Mouse (Mus musculus) lung, postnatal 0 days (tissue): ENCODE measurements around the gene Tcn2. TPM values are rescaled to one million over a fixed set of nuclear protein-coding genes. Genes with fewer than 3 reads are reported as not detected.

Source experiments
- ATAC-seq: fragments of 200-750 bp; cut with Nextera tagmentation; 2 replicates; pipeline ENCODE4 v1.8.0; 2017; ENCODE audit warnings: moderate library complexity
- DNase-seq: peaks from one replicate; pipeline ENCODE4 v3.0.0-alpha.2; 2016; ENCODE audit warnings: low spot score
- H3K27ac ChIP-seq: fragments of 300-500 bp; sonication (generic); 2 replicates; pipeline ENCODE4 v1.5.1; 2014; ENCODE audit warnings: antibody characterized with exemption, mild to moderate bottlenecking, low read length, mixed read lengths
- H3K27me3 ChIP-seq: fragments of 300-500 bp; sonication (generic); replicated peaks from 2 replicates; pipeline ENCODE4 v1.6.1; 2014; ENCODE audit warnings: low read length, mixed read lengths; ENCODE audit not compliant: insufficient read depth
- H3K36me3 ChIP-seq: fragments of 300-500 bp; sonication (generic); 2 replicates; pipeline ENCODE4 v1.6.1; 2014; ENCODE audit warnings: low read length, mixed read lengths; ENCODE audit not compliant: insufficient read depth
- H3K4me1 ChIP-seq: fragments of 300-500 bp; sonication (generic); 2 replicates; pipeline ENCODE4 v1.6.1; 2014; ENCODE audit warnings: antibody characterized with exemption, low read depth, low read length, mixed read lengths; ENCODE audit not compliant: insufficient read depth
- H3K4me2 ChIP-seq: fragments of 300-500 bp; sonication (generic); replicated peaks from 2 replicates; pipeline ENCODE4 v1.6.1; 2014; ENCODE audit warnings: low read depth, mild to moderate bottlenecking, low read length, moderate library complexity, mixed read lengths
- H3K4me3 ChIP-seq: fragments of 300-500 bp; sonication (generic); 2 replicates; pipeline ENCODE4 v1.5.1; 2014; ENCODE audit warnings: low read depth, low read length
- H3K9ac ChIP-seq: fragments of 300-500 bp; sonication (generic); replicated peaks from 2 replicates; pipeline ENCODE4 v1.6.1; 2014; ENCODE audit warnings: low read depth, mild to moderate bottlenecking
- H3K9me3 ChIP-seq: fragments of 300-500 bp; sonication (generic); 2 replicates; pipeline ENCODE4 v1.6.1; 2016; ENCODE audit warnings: low read length, mixed read lengths
- CTCF ChIP-seq: IDR thresholded peaks from 2 replicates; pipeline ENCODE4 v1.5.1; 2016; ENCODE audit warnings: antibody characterized with exemption, mild to moderate bottlenecking
- EP300 ChIP-seq: IDR thresholded peaks from 2 replicates; pipeline ENCODE4 v1.6.1; 2016; ENCODE audit warnings: antibody characterized with exemption, mild to moderate bottlenecking, control low read depth
- WGBS: fragments of 180-500 bp; shearing (Covaris S2); extraction: QIAGEN DNeasy Blood & Tissue Kit; methylation state at CpG from one replicate; pipeline ENCODE4 v1.1.7; 2014; 5-methylcytosine and 5-hydroxymethylcytosine counted together
- polyA plus RNA-seq: library from polyadenylated mRNA; unstranded; fragments of >200 nt; fragmentation: Nextera tagmentation; extraction: Ambion mirVana; gene quantifications from 2 replicates; pipeline ENCODE4 v1.2.1, GENCODE M21; 2015

Tcn2 gene
- polyA plus RNA-seq, 1 experiment from 2014 or later, result 170 TPM

DNA sequence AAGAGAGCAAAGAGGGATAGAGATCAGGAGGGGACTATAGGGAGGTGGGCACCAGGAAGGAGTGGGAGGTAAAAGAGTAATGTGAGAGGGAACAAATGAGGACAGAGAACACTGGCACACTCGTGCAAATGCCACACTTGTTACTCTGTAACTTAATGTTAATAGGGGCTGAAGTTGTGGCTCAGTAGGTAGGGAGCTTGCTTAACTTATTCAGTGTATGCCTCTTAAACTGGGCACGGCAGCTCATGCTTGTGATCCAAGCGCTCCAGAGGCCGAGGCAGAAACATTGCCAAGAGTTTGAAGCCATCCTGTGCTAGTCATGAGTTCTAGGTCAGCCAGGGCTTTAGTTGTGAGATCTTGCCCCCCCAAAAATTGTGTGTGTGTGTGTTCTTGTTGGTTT lies 3.2 kb upstream of the Tcn2 start:
- no peak for TF ChIP-seq CTCF
- no peak for TF ChIP-seq EP300
- no peaks in the 10 kb centered on the region for H3K9me3 ChIP-seq
- H3K36me3 ChIP-seq, result no peaks in the 10 kb centered on the region
- no peak overlapping the region for H3K9ac ChIP-seq
- DNase-seq (no peak), ATAC-seq (no peak)
- H3K27me3 ChIP-seq, result no peaks in the 10 kb centered on the region
- 67% methylated on average over 4 of the region's 4 CpGs for WGBS
- H3K4me2 ChIP-seq, result no peak overlapping the region
- no peaks in the 10 kb centered on the region for H3K4me1 ChIP-seq
- H3K4me3 ChIP-seq, result no peak overlapping the region
- H3K27ac ChIP-seq, result no peak overlapping the region

- H3K4me2 ChIP-seq, result no peak overlapping the region
- ATAC-seq (no peak), DNase-seq (no peak)
- H3K9me3 ChIP-seq, result no peaks in the 10 kb centered on the region
- no peaks in the 10 kb centered on the region for H3K36me3 ChIP-seq
- H3K9ac ChIP-seq, result no peak overlapping the region
- no peak overlapping the region for H3K4me3 ChIP-seq
- TF ChIP-seq CTCF (no peak), EP300 (no peak)
- H3K4me1 ChIP-seq, result no peaks in the 10 kb centered on the region; the same call in 1 of the 2 replicates
- no peak overlapping the region for H3K27ac ChIP-seq
- no peaks in the 10 kb centered on the region for H3K27me3 ChIP-seq
- WGBS, result 90% methylated on average over 9 of the region's 9 CpGs
Measured at GRCm38 (mm10) chr11:3933756-3934285, 1.9 kb upstream of the Tcn2 start.

DNA sequence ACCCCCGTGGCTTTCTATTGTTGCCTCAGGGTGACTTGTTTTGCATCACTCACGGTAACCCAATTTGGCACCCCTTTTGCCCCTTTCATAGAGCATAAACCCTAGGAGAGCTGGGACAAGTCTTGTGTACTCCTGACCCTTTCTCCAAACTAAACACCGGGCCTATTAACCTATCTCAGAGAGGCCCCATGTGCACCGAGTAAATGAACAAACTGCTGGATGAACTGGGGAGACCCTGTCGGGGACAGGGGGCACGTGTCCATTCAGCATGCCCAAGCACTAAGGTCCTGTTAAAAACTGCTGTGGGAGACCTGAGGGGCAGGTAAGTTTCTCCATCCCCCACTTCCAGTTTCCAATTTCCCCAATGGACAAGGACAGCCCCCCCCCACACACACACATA lies 1.0 kb downstream of the Tcn2 start:
- Histone ChIP-seq H3K27ac (peak overlapping the region; percentile 64), H3K27me3 (no peaks in the 10 kb centered on the region), H3K4me1 (no peaks in the 10 kb centered on the region; the same call in 1 of the 2 replicates), H3K36me3 (peaks cover 15% of the 10 kb centered on the region; the same call in 1 of the 2 replicates), H3K4me3 (peak overlapping the region; percentile 51), H3K9ac (0 out of 2 replicates have a peak overlapping the region, but pooled peaks have one; percentile 48), H3K4me2 (peak overlapping the region; percentile 67), H3K9me3 (no peaks in the 10 kb centered on the region)
- no peak for TF ChIP-seq EP300
- TF ChIP-seq CTCF, result no peak
- DNase-seq (no peak), ATAC-seq (no peak)
- WGBS, result 35% methylated on average over 6 of the region's 6 CpGs

GRCm38 (mm10) chr11:3930019-3930418 lies 1.9 kb downstream of the Tcn2 start:
- peak overlapping the region; percentile 67 for H3K4me2 ChIP-seq
- TF ChIP-seq CTCF (no peak), EP300 (no peak)
- peak; percentile 71 for DNase-seq
- peaks cover 20% of the 10 kb centered on the region; the same call in 1 of the 2 replicates for H3K36me3 ChIP-seq
- peak overlapping the region; percentile 51; the same call in 1 of the 2 replicates for H3K4me3 ChIP-seq
- H3K9ac ChIP-seq, result no peak overlapping the region
- ATAC-seq, result peak; percentile 42
- WGBS, result 53% methylated on average over 4 of the region's 4 CpGs
- H3K4me1 ChIP-seq, result no peaks in the 10 kb centered on the region; the same call in 1 of the 2 replicates
- H3K9me3 ChIP-seq, result no peaks in the 10 kb centered on the region
- peak overlapping the region; percentile 64; the same call in 1 of the 2 replicates for H3K27ac ChIP-seq
- H3K27me3 ChIP-seq, result no peaks in the 10 kb centered on the region

- H3K9ac ChIP-seq, result no peak overlapping the region
- DNase-seq (no peak), ATAC-seq (no peak)
- H3K27ac ChIP-seq, result no peak overlapping the region
- H3K9me3 ChIP-seq, result no peaks in the 10 kb centered on the region
- WGBS, result 70% methylated on average over 10 of the region's 10 CpGs
- no peak for TF ChIP-seq CTCF
- TF ChIP-seq EP300, result no peak
- H3K27me3 ChIP-seq, result no peaks in the 10 kb centered on the region
- no peaks in the 10 kb centered on the region; the same call in 1 of the 2 replicates for H3K4me1 ChIP-seq
- H3K4me2 ChIP-seq, result no peak overlapping the region
- peaks cover 46% of the 10 kb centered on the region; the same call in 1 of the 2 replicates for H3K36me3 ChIP-seq
- no peak overlapping the region for H3K4me3 ChIP-seq
Measured at GRCm38 (mm10) chr11:3925916-3926315, 6.0 kb downstream of the Tcn2 start.

DNA sequence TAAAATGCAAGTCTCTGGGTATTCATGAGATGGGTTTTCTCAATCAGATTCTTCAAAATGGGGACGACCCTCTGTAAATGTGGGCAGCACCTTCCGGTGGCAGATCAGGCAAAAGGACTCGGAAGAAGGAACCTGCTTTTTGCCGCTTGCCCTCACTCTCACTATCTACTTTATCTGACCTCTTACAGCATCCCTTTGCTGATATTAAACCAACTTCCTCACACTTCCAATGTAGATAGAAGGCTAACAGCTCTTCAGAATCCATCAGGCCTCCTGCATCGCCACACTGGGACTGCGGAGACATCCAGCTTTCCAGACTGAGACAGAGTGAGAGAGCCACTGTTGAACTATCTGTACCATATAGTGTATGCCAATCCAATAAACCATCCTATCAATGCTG lies 9.2 kb downstream of the Tcn2 start:
- Histone ChIP-seq H3K9ac (no peak overlapping the region), H3K27ac (no peak overlapping the region), H3K4me3 (no peak overlapping the region), H3K9me3 (no peaks in the 10 kb centered on the region), H3K27me3 (no peaks in the 10 kb centered on the region), H3K36me3 (peaks cover 46% of the 10 kb centered on the region; the same call in 1 of the 2 replicates), H3K4me1 (no peaks in the 10 kb centered on the region), H3K4me2 (no peak overlapping the region)
- TF ChIP-seq CTCF, result no peak
- ATAC-seq (no peak), DNase-seq (no peak)
- WGBS, result 95% methylated on average over 6 of the region's 6 CpGs
